Mouse (Mus musculus) adrenal gland (tissue): ENCODE results near the gene Osbpl6.

Experiments used
- intact Hi-C: fragments of 180-260 bp; cut with DNase I; formaldehyde crosslinking; loops from one replicate; pipeline ENCODE4 v1.15.1; 2025

Gene Osbpl6

DNA sequence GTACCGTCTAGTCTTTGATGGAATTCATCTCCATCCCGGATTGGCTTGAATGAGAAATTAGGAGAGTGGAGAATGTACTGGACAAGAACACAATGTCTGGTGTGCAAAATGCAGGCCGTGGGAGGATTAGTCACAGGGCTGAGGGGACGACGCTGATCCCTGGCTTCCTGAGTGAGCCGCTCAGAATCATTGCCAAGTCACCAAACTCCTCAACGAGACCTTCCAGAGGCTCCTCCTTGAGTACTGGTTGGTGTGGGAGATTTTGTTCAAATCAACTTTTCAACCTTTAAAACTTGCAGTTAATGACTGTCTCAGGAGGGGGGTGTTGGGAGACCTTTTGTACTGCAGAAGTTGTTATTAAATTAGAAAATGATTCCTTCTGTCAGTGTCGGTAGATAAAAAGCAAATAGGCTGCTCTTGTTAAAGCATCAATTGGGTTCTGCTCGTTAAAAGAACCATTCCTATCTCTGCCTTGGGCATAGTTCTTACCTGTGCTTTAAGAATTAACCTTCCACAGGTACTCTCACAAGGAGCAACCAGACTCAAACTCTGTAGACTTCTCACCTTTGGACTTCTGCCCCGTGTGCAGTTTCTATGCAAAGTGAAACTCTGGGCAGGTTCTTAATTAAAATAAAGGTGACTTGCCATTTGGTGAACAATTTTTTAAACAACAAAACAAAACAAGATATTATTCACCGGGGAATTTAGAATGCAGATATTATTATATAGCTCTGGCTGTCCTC is 89.9 kb downstream of the Osbpl6 start:
- intact Hi-C loops = no loop called here

DNA sequence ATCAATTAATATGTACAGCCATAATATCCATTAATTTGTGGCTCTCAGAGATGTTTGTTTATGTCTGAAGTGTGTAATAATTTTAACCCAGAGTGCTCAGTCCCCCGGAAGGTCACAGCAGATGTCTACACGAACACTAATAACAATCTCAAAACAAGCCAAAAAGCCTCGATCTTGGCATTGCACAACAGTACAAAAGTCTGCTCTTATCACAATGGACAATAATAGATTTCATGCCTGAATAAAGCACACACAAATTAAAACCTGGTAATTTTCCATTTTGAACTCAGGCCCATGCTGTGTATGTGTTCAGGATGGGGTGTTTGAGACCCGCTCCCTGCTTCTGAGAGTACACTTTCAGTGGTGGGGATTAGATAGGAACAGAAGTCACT is 90.4 kb downstream of the Osbpl6 start:
- intact Hi-C loops = no loop called here

DNA sequence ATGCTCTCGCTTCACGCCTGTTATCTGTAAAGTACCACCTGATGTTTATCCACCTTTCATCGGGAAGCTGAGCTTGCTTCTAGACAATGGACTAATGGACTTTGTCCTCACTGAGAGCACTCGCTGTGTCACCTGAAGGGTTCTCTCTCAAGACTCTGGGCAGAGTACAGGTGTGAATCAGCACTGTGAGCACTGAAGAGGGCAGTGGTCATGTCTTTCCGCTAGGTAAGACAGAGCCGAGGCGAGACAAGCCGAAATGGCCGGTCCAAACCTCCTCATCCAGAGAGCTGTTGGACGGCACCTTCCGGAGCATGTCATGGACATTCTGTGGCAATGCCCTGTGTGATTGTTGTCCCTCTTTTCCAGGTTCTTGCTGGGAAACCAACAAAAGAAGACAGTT is 92.6 kb downstream of the Osbpl6 start:
- intact Hi-C loops = no loop called here

- intact Hi-C loops = loop anchor here (5.0 kb wide), 1 partner anchor 47 kb away; no protein-coding TSS in a partner anchor
Measured at GRCm38 (mm10) chr2:76504122-76504839, 98.0 kb downstream of the Osbpl6 start.

- intact Hi-C loops = loop anchor here (5.0 kb wide), 1 partner anchor 48 kb away; no protein-coding TSS in a partner anchor
Measured at GRCm38 (mm10) chr2:76504989-76505388, 98.7 kb downstream of the Osbpl6 start.

GRCm38 (mm10) chr2:76511281-76511721 is 105.0 kb downstream of the Osbpl6 start:
- intact Hi-C loops = no loop called here

DNA sequence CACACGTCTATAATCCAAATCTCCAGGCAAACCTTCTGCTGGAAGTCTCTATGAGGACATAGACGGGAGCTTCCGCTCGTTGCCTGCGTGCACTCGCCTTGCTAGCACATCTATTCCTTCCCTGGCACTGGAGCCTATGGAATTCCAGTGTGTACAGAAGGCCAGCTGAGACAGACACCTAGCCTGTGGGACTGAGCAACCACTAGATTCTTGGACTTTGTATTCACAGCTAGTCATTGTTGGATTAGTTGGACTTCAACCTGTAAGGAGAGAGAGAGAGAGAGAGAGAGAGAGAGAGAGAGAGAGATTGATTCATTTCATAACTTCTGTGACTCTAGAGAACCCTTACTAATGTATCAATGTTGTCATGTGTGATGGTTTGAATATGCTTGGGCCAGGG is 105.8 kb downstream of the Osbpl6 start:
- intact Hi-C loops = no loop called here

DNA sequence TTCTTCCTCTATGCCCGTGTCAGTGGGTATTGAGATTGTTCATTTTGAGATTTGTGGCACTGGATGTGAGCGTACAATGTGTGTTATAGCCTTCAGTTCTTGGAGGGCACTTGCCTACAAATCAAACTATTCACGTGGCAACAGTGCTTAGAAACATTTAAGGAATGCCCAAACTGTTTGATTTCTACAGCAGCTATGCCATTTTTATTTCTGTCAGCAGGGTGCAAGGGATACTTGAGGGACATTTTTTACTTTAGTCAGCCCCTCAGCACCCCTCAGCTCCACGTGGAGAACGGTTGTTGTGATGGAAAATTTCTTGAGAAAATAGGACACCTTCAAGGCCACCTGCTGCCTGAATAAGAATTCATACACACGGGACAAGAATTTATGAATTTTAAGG is 106.6 kb downstream of the Osbpl6 start:
- intact Hi-C loops = no loop called here

- intact Hi-C loops = no loop called here
Measured at GRCm38 (mm10) chr2:76513296-76513695, 107.0 kb downstream of the Osbpl6 start.

- intact Hi-C loops = no loop called here
Measured at GRCm38 (mm10) chr2:76517471-76517870, 111.2 kb downstream of the Osbpl6 start.

- intact Hi-C loops = no loop called here
Measured at GRCm38 (mm10) chr2:76518407-76519063, 112.2 kb downstream of the Osbpl6 start.

- intact Hi-C loops = no loop called here
Measured at GRCm38 (mm10) chr2:76521585-76521984, 115.3 kb downstream of the Osbpl6 start.

- intact Hi-C loops = no loop called here
Measured at GRCm38 (mm10) chr2:76524451-76524850, 118.1 kb downstream of the Osbpl6 start.

- intact Hi-C loops = no loop called here
Measured at GRCm38 (mm10) chr2:76525645-76526044, 119.3 kb downstream of the Osbpl6 start.

DNA sequence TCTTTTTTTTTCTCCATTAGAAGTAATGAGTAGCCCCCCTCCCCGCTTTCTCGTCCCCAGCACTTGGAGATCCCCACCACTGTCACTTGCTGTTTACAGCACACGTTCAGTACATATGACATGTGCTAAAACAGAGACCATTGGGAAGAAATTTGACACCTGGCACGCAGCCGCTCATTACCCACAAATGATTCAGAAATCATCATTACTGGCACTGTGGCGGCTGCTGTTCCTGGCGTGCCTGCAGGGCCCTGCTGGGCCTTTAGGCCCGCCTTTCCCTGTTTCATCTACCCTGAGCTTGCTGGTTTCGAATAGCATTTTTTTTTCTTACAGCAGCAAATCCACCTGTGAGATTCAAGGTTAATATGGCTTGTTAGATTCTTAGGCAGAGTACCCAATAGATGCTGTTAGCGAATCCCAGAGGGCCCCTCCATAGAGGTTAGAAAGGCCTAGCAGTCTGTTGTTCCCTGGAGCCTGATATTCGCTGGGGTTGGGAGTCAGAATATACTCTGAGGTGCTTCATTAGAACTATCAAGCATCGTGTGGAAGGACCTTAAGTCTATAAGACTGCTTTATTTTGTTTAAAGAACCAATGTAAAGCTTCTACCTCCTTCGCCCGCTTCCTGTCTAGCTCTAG is 126.3 kb downstream of the Osbpl6 start:
- intact Hi-C loops = no loop called here

DNA sequence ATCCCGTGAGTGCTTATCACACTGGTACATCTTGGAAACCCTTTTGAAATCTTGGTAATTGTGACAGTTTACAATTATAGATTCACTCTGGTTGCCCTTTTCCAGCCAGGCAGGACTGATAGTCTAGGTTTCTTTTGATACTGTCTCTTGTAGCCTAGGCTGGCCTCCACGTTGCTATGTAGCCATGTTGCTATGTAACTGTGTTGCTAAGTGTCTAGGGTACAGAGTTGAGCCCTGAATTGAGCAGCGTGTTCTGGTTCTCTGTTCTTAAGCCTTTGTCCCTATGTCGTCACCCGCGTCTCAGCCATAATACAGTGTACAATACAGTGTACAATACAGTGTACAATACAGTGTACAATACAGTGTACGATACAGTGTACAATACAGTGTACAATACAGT is 128.6 kb downstream of the Osbpl6 start:
- intact Hi-C loops = no loop called here

GRCm38 (mm10) chr2:76541900-76542299 is 135.6 kb downstream of the Osbpl6 start:
- intact Hi-C loops = loop anchor here (10.0 kb wide), 1 partner anchor 137 kb away; the partner anchor contains the start of gene Osbpl6

- intact Hi-C loops = loop anchor here (10.0 kb wide), 1 partner anchor 138 kb away; the partner anchor contains the start of gene Osbpl6
Measured at GRCm38 (mm10) chr2:76542921-76543320, 136.6 kb downstream of the Osbpl6 start.

DNA sequence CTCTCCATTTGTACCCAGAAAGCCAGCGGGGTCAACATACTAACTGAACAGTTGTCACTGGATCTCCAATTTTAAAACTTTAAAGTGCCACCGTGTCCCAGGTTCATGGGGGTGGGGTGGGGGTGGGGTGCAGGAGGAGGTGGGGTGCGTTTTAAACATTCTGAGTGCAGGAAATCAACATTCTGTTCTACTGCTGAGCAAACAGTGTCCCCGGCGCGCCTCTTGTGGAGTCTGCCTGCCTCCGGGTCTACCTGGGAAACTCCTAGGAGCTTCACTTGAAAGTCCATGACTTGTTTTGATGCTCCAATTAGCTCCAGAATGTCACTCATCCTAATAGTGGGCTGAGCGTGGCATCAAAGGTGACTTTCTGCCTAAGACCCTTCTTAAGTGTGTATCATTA is 139.2 kb downstream of the Osbpl6 start:
- intact Hi-C loops = loop anchor here (10.0 kb wide), 1 partner anchor 141 kb away; the partner anchor contains the start of gene Osbpl6

GRCm38 (mm10) chr2:76548171-76548570 is 141.9 kb downstream of the Osbpl6 start:
- intact Hi-C loops = loop anchor here (10.0 kb wide), 1 partner anchor 143 kb away; the partner anchor contains the start of gene Osbpl6

- intact Hi-C loops = loop anchor here (10.0 kb wide), 1 partner anchor 144 kb away; the partner anchor contains the start of gene Osbpl6
Measured at GRCm38 (mm10) chr2:76548836-76549235, 142.5 kb downstream of the Osbpl6 start.
